Mouse (Mus musculus) testis, adult 2 months (tissue): ENCODE results near the gene H2-Ob. TPM values are rescaled to one million over a fixed set of nuclear protein-coding genes. Genes with fewer than 3 reads are reported as not detected.

Experiments
- H3K27ac ChIP-seq: fragments of 200-500 bp; 2 replicates; pipeline ENCODE4 v1.5.1; 2012; ENCODE audit warnings: low read depth, low read length; ENCODE audit not compliant: control insufficient read depth, insufficient read depth
- H3K27me3 ChIP-seq: fragments of 200-500 bp; 2 replicates; pipeline ENCODE4 v1.6.1; 2012; ENCODE audit warnings: mild to moderate bottlenecking, low read length, moderate library complexity; ENCODE audit not compliant: control insufficient read depth, insufficient read depth
- H3K36me3 ChIP-seq: fragments of 200-500 bp; 2 replicates; pipeline ENCODE4 v1.6.1; 2012; ENCODE audit warnings: mild to moderate bottlenecking, low read length; ENCODE audit not compliant: control insufficient read depth, insufficient read depth
- H3K4me1 ChIP-seq: fragments of 200-500 bp; 2 replicates; pipeline ENCODE4 v1.6.1; 2012; ENCODE audit warnings: low read length; ENCODE audit not compliant: control insufficient read depth, insufficient read depth
- H3K4me3 ChIP-seq: fragments of 200-500 bp; 2 replicates; pipeline ENCODE4 v1.5.1; 2012; ENCODE audit warnings: low read depth, mild to moderate bottlenecking, low read length, moderate library complexity, mixed read lengths; ENCODE audit not compliant: control insufficient read depth
- CTCF ChIP-seq: fragments of 200-500 bp; IDR thresholded peaks from 2 replicates; pipeline ENCODE4 v1.5.1; 2012; ENCODE audit warnings: low read depth, mild to moderate bottlenecking, inconsistent platforms, low read length, moderate library complexity; ENCODE audit not compliant: control insufficient read depth, insufficient read depth, insufficient replicate concordance
- POLR2A ChIP-seq: fragments of 200-500 bp; IDR thresholded peaks from 2 replicates; pipeline ENCODE4 v1.6.1; 2012; ENCODE audit warnings: low read depth, mild to moderate bottlenecking, inconsistent platforms, low read length, moderate library complexity; ENCODE audit not compliant: control insufficient read depth
- polyA plus RNA-seq: library from polyadenylated mRNA; depleted of rRNA; stranded (reverse); fragments of >200 nt; gene quantifications from 2 replicates; pipeline ENCODE4 v1.2.3, GENCODE M21; 2012

H2-Ob gene
- polyA plus RNA-seq, 1 experiment: 0.06 TPM

GRCm38 (mm10) chr17:34248764-34249163, 10.1 kb downstream of the H2-Ob start:
- H3K36me3 ChIP-seq: no peaks in the 10 kb centered on the region
- H3K27me3 ChIP-seq: no peaks in the 10 kb centered on the region
- no peak overlapping the region for H3K27ac ChIP-seq
- no peaks in the 10 kb centered on the region for H3K4me1 ChIP-seq
- H3K4me3 ChIP-seq: no peak overlapping the region
- TF ChIP-seq POLR2A (no peak), CTCF (no peak)

GRCm38 (mm10) chr17:34249361-34249760, 10.7 kb downstream of the H2-Ob start:
- Histone ChIP-seq H3K36me3 (no peaks in the 10 kb centered on the region), H3K27me3 (no peaks in the 10 kb centered on the region), H3K4me1 (no peaks in the 10 kb centered on the region), H3K27ac (no peak overlapping the region), H3K4me3 (no peak overlapping the region)
- TF ChIP-seq POLR2A (no peak), CTCF (no peak)

- no peaks in the 10 kb centered on the region for H3K4me1 ChIP-seq
- H3K36me3 ChIP-seq: no peaks in the 10 kb centered on the region
- no peak overlapping the region for H3K4me3 ChIP-seq
- no peaks in the 10 kb centered on the region for H3K27me3 ChIP-seq
- H3K27ac ChIP-seq: no peak overlapping the region
- TF ChIP-seq POLR2A: no peak
- no peak for TF ChIP-seq CTCF
These were observed 11.2 kb downstream of the H2-Ob start for GRCm38 (mm10) chr17:34249878-34250277.

GRCm38 (mm10) chr17:34251666-34252065, 13.0 kb downstream of the H2-Ob start:
- no peak overlapping the region for H3K27ac ChIP-seq
- TF ChIP-seq POLR2A (no peak), CTCF (no peak)
- no peaks in the 10 kb centered on the region for H3K27me3 ChIP-seq
- no peaks in the 10 kb centered on the region for H3K36me3 ChIP-seq
- H3K4me3 ChIP-seq: no peak overlapping the region
- H3K4me1 ChIP-seq: 0 out of 2 replicates have a peak, but pooled peaks cover 2% of the 10 kb centered on the region

- Histone ChIP-seq H3K27ac (no peak overlapping the region), H3K36me3 (no peaks in the 10 kb centered on the region), H3K27me3 (no peaks in the 10 kb centered on the region), H3K4me3 (no peak overlapping the region), H3K4me1 (0 out of 2 replicates have a peak, but pooled peaks cover 2% of the 10 kb centered on the region)
- no peak for TF ChIP-seq CTCF
These were observed 17.8 kb downstream of the H2-Ob start for GRCm38 (mm10) chr17:34256501-34256900.

GRCm38 (mm10) chr17:34257594-34258375, 19.1 kb downstream of the H2-Ob start, which contains the start of gene H2-Ab1:
Gene H2-Ab1, plus strand, starts transcription at chr17:34257689.
- Histone ChIP-seq H3K27me3 (no peaks in the 10 kb centered on the region), H3K4me1 (0 out of 2 replicates have a peak, but pooled peaks cover 2% of the 10 kb centered on the region), H3K27ac (no peak within 1 kb of the TSS), H3K36me3 (no peaks in the 10 kb centered on the region), H3K4me3 (no peak within 1 kb of the TSS)
- TF ChIP-seq CTCF (no peak), POLR2A (no peak)

- Histone ChIP-seq H3K36me3 (no peaks in the 10 kb centered on the region), H3K27ac (no peak overlapping the region), H3K27me3 (no peaks in the 10 kb centered on the region), H3K4me1 (peaks cover 16% of the 10 kb centered on the region), H3K4me3 (no peak overlapping the region)
- no peak for TF ChIP-seq POLR2A
- TF ChIP-seq CTCF: no peak
These were observed 21.8 kb downstream of the H2-Ob start for GRCm38 (mm10) chr17:34260551-34260950.

- Histone ChIP-seq H3K36me3 (no peaks in the 10 kb centered on the region), H3K4me1 (peaks cover 14% of the 10 kb centered on the region), H3K27me3 (no peaks in the 10 kb centered on the region), H3K4me3 (no peak overlapping the region), H3K27ac (no peak overlapping the region)
- TF ChIP-seq POLR2A (no peak), CTCF (no peak)
These were observed 22.8 kb downstream of the H2-Ob start for GRCm38 (mm10) chr17:34261502-34261901.
